Mouse (Mus musculus) embryo, embryonic 9.5 days (tissue): ENCODE results near the gene Mri1.

Experiments
- DNase-seq: peaks from one replicate; pipeline ENCODE4 v3.0.0-alpha.2; 2017; ENCODE audit errors: extremely low spot score

Mri1 gene

GRCm38 (mm10) chr8:84236998-84237473 is 20.1 kb downstream of the Mri1 start, which contains the start of gene Zswim4:
Zswim4 (minus strand) TSS chr8:84237055.
- DNase-seq = peak; percentile 98

DNA sequence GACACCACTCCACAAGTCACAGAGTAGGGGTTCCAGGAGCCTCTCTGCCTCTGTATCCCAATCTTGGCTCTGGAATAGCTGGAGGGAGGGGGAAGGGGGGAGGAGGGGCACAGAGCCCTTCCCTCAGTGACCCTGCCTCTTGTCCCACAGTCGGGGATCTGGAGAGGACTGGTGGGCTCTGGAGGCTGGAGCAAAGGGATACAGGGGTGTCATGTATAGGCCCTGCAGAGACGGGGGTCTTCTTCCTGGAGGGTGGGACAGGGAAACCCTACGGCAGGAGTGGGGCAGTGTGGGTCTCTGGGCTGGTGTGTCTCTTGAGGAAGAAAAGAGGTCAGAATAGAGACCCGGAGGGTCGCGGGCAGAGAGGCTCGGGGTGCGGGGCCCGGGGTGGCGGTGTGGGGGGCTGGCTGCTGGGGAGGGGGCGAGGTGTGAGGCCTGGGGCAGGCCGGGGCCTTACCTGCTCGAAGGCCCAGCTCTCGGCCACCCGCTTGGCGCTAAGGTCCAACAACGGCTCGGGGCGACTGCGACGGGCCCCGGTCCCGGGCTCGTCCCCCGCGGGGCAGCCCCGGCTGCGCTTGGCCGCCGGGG is 20.6 kb downstream of the Mri1 start:
- peak; percentile 25 for DNase-seq

GRCm38 (mm10) chr8:84235746-84236409 is 21.2 kb downstream of the Mri1 start:
- DNase-seq = no peak

DNA sequence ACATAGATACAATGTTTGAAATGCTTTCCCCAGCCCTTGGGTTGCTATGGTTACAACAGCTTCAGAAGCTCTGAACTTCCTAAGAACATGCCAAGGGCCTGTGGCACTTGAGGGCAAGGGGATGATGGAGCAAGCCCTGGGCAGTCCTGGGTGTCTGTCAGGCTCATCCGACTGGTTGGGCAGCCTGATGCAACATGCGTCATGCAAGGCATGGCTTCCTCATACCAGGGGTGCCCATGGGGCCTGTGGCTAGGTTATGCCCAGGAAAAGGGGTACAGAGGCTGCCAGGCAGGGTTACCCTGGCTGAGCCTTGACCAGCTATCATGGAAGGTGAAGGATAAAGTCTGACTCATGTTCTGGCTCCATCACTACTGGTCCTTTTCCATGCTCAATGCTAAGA is 24.1 kb downstream of the Mri1 start:
- DNase-seq = no peak

- no peak for DNase-seq
Measured at GRCm38 (mm10) chr8:84230735-84231134, 26.4 kb downstream of the Mri1 start.

DNA sequence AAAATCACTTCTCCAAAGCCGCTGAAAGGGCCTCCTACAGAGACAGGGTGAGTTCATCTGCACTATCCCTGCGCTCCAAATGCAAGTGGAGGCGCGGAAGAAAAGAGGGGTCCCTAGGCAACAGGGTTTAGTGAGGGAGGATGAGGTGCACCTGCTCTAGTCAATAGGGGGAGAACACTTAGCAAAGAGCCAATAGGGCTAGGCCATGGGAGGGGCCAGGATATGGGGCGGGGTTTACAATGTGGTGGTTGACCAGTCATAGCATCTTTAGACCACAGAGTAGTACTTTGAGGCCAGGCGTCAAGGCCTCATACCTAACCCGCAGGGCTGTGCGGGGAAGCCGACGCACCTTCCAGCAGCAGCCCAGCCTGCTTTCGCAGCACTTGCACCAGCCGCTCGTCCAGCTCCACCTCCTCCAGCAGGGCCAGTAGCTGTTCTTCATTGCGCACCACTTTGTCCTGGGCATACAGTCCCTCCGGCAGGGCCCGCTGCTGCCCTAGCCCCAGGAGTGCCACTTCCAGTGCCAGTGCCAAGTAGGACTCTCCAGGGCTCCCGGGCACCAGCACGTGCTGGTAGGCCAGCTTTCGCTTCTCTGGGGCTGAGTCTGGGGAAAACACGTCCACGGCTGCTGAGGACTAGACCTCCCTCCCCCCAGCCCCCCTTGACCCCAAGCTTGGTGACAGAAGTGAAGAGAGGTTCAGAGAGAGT is 33.6 kb downstream of the Mri1 start:
- no peak for DNase-seq

DNA sequence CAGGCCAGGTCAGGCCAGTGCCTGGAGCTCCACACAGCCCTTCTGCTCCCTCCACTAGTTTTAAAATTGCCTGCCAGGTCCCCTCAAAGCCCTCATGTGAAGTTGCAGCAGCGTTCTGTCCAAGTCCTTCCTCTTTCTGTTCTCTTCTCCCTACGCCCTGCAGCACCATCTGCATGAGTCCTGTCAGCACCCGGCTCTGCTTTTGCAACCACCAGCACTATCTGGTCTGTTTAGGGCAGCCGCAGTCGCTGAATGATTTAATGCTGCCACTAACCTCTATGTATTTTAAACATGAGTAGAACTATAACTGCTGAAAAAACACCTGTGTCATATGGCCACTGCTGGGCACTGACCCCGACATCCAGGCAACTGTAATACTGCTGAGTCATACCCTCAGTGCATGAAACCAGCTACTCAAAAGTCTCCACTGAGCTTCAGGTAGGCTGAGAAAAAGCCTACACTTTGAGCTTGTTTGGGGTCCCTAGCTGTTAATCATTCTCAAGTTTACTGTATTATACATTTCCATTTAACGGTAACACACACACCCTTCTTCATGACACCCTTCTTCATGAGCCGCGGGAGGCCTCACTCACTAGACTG is 34.5 kb downstream of the Mri1 start:
- no peak for DNase-seq

GRCm38 (mm10) chr8:84220105-84220504 is 37.0 kb downstream of the Mri1 start:
- DNase-seq = no peak

- no peak for DNase-seq
Measured at GRCm38 (mm10) chr8:84218143-84218542, 39.0 kb downstream of the Mri1 start.

- DNase-seq = no peak
Measured at GRCm38 (mm10) chr8:84217206-84217605, 39.9 kb downstream of the Mri1 start.

DNA sequence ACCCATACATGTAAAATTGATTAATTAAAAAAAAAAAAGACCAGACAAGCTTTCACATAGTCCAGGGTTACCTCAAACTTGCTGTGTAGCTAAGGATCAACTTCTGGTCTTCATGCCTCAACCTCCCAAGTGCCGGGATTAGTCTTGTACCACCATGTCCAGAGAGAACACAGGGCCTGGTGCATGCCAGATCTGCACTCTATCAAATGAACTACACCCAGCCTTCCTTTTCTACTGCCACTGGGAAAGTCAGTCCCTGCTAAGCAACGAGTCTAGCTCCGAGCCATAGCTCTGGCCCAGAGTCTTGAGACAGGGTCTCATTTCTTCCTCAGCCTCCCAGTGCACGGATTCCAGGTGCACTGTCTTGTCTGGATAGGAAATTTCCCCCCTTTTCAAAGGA is 43.8 kb downstream of the Mri1 start:
- no peak for DNase-seq

- DNase-seq = no peak
Measured at GRCm38 (mm10) chr8:84211881-84212563, 45.1 kb downstream of the Mri1 start.

- DNase-seq = no peak
Measured at GRCm38 (mm10) chr8:84211202-84211601, 45.9 kb downstream of the Mri1 start.

DNA sequence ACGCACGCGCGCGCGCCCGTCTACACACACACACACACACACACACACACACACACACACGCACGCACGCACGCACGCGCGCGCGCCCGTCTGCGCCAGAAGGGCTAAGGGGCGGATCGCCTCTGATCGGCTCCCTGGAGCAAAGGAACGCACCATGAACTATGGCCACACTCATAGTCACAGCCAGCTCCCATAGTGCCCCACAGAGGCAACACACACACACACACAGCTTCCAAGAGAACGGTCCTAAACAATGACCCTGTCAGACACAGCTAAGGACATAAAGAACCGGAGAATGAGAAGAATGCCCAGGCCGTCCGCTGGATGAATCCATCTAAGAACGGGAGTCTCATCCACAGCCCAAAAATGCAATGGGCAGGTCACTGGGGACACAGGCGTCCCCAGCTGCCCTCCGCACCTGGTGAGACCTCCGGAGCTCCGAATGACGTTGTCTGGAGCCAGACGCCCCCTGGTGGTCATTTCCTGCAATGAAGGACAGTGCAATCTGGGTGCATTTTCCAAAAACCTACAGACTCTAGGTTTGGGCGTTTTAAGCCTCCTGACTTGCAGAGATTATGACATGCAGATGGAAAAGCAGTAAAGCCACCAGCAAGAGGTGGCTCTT is 46.8 kb downstream of the Mri1 start:
- peak; percentile 81 for DNase-seq

GRCm38 (mm10) chr8:84208381-84209380 is 48.4 kb downstream of the Mri1 start:
- no peak for DNase-seq

- DNase-seq = no peak
Measured at GRCm38 (mm10) chr8:84207811-84208210, 49.3 kb downstream of the Mri1 start.

- DNase-seq = no peak
Measured at GRCm38 (mm10) chr8:84206666-84207065, 50.5 kb downstream of the Mri1 start.

GRCm38 (mm10) chr8:84205073-84205472 is 52.1 kb downstream of the Mri1 start:
- DNase-seq = no peak

DNA sequence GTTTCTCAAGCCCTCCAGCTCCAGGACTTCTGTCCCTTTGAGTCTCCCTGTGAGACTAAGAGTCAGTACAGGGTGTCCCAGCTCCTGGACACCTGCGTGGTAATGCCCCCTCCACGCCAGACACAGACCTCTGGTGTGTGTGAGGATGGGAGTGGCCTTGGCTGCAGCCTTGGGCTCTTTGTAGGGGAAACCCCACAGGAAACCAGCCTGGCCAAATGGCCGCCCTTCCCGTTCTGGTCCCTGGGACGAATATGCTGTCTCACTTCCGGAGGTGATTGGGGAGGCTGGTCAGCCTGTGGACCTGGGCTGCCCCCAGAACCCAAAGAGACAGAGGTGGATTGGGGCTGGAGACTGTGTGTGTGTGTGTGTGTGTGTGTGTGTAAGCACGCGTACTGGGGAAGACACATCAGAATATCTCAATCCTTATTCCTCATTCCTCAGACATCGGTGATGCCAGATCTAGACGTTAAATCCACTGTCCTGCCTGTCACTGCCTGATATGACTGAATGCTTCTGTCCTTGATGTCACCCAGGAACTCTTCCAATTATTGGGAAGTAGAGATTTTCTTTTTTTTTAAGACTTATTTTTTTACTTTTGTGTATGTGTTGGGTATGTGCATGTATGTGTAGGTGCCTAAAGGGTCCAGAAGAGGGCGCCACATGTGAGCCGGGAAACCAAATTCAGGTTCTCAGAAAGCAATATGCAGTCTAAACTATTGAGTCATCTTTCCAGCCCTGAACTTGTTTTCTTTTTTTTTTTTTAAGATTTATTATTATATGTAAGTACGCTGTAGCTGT is 53.0 kb downstream of the Mri1 start:
- peak; percentile 44 for DNase-seq
